Mouse (Mus musculus) cerebellum, adult 18-20 months (tissue): ENCODE results near the gene Bloc1s3.
A peak's percentile ranks its signal among the peaks of the same experiment; 100 is the strongest.
"Not testable (repeated sequence)": the region's sequence is repeated elsewhere in the genome, so short reads cannot be mapped to it uniquely, and the experiment has no call there.

Experiments used
- DNase-seq, 2 experiments: peaks; one replicate each; pipeline ENCODE4 v3.0.0; 2021

Bloc1s3 gene

GRCm38 (mm10) chr7:19512353-19512752 lies 4.2 kb upstream of the Bloc1s3 start:
- no peak for DNase-seq

- DNase-seq = not testable (repeated sequence)
Measured at GRCm38 (mm10) chr7:19511934-19512333, 3.8 kb upstream of the Bloc1s3 start.

DNA sequence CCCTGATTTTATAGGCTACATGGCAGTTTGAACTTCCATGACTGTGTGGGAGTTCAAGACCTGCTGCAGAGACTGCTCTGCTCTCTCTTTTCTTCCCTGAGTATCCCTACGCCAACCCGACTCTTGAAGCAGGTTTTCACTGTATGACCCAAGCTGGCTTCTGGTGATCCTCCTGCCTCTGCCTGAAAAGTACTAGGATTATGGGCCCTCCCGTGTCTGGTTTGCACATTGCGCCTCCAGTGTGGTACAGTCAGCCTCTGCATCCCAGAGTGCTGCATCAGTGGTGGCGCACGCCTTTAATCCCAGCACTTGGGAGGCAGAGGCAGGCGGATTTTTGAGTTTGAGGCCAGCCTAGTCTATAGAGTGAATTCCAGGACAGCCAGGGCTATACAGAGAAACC lies 1.6 kb upstream of the Bloc1s3 start:
- DNase-seq = no peak

- DNase-seq = no peak
Measured at GRCm38 (mm10) chr7:19508924-19509568, 879 bp upstream of the Bloc1s3 start.

- no peak for DNase-seq
Measured at GRCm38 (mm10) chr7:19507612-19507981, 570 bp downstream of the Bloc1s3 start.

GRCm38 (mm10) chr7:19506969-19507611 lies 1.1 kb downstream of the Bloc1s3 start:
- DNase-seq = peak; percentile 31 to 55

DNA sequence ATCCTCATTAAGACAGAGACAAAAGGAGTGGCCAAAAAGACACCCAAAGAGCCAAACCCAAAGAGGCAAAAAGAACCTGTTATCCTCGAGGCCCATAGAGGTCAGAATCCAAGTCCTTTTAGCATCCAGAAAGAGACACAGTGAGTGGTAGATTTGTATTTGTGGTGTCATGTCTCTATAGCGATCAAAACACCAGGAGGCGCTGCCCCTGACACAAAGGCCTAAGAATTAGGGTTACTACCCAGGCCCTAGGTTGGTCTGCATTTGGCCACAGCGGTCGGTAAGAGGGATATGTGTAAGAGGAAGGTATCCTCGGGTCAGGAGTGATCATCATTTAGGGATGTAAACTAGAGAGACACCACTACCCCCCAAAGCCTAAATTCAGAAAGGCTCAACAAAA lies 1.8 kb downstream of the Bloc1s3 start:
- no peak for DNase-seq

DNA sequence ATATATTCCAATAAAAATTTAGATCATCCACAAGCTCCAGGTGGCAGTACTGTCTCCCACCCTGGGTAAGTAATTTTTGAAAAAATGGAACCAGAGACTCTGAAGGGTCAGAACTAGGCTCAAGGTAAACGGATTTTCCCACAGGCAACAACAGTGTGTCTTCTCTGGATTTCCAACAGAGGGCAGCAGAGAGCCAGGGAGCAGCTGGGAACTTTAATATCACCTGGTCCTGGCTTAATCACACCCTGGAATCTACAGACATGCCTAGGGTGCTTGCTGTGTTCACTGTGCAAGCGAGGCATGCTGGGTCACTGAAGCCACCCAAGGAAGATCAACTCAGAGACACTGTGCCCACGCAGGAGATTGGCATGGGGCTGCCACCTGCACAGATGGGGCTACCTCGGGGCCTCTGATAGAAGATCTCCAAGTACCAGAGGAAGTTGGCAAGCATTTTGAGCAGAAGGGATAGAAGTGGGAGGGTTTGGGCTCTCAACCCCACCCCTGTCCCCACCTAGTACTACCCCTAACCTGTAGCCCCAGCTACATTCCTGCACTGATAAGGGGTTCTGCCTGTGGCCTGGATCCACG lies 4.6 kb downstream of the Bloc1s3 start:
- DNase-seq = peak; percentile 67 to 71

- no peak for DNase-seq
Measured at GRCm38 (mm10) chr7:19501658-19502057, 6.5 kb downstream of the Bloc1s3 start.

- no peak for DNase-seq
Measured at GRCm38 (mm10) chr7:19500420-19501363, 7.5 kb downstream of the Bloc1s3 start.

GRCm38 (mm10) chr7:19498326-19498725 lies 9.8 kb downstream of the Bloc1s3 start:
- no peak for DNase-seq

- DNase-seq = no peak
Measured at GRCm38 (mm10) chr7:19496214-19496555, 12.0 kb downstream of the Bloc1s3 start.

DNA sequence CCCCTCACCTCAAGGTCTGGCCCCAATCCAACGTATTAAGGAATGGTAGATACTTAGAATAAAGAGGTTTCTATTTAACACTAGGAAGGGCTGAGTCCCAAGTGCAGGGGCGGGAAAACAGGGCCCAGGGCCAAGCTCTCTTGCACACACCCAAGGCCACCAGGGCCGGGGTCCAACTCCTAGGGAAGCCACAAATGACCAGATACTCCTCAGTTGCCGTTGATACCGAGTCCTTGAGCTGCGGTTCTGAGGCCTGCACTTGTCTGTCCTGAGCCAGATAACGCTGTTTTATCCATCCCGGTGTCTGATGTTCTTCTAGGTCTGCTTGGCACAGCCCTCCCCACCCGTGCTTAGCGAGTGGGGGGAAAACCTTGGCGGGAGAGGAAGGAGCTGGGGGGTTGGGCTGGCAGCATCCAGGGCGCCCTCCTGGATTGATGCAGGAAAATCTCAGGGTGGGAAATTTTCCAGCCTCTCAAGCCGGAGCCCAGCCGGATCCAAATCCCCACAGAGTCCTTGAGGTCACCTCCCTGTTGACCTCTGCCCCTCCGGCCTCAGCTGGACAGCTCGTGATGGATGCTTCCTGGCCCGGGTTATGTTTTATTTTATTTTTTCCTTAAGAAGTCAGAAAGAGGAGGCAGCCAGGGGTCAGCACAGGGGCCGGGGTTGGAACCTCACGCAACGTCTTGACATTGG lies 12.5 kb downstream of the Bloc1s3 start:
- no peak for DNase-seq

DNA sequence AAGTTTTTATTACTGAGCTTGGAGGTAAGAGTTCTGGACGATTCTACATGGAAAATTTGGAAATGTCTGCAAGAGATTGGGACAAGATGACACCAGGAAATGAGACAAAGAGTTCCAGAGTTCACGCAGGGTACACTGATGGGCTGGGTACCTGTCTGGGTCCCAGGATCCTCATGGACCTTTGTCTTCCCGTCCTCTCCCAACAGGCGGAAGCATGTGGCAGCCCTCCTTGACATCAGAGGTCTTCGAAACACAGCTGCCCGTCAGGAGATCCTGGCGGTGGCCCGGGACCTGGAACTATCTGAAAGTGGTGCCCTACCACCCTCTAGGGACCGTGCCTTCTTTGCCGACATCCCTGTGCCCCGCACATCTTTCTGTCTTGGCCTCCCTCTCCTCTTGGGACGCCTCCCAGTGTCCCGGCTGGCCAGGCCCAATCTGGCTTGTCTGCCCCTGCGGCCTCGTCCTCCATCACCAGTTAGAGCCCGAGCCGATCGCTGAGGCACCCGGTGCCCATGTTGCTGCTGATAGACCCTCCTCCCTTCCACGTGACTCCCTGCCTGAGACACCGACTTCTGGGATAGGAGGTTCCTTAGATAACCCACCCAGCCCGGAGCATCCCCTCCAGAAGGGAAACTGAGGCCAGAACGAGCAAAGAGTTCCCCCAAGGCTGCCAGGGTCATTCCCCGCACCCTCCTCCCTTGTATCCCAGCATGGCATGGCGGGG lies 13.3 kb downstream of the Bloc1s3 start:
- DNase-seq = no peak

DNA sequence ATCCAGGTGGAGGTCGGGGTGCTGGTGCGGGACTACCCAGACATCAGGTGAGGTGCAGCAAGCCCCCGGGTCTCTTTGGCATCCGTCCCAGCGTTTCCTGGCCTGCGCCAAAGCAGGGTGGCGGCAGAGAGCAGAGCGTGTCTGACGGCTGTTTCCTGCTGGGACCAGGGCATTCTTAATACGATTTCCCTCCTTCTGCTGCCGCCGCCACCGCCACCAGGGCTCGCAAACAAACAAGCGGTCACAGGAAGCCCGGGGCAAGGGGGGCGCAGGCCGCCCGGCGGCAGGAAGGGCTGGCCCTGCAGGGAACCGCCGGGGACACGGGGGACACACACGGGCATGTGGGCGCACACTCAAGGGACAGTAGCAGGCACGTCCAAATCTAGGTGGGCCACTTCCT lies 16.4 kb downstream of the Bloc1s3 start:
- no peak for DNase-seq

GRCm38 (mm10) chr7:19489525-19489924 lies 18.6 kb downstream of the Bloc1s3 start:
- no peak for DNase-seq

DNA sequence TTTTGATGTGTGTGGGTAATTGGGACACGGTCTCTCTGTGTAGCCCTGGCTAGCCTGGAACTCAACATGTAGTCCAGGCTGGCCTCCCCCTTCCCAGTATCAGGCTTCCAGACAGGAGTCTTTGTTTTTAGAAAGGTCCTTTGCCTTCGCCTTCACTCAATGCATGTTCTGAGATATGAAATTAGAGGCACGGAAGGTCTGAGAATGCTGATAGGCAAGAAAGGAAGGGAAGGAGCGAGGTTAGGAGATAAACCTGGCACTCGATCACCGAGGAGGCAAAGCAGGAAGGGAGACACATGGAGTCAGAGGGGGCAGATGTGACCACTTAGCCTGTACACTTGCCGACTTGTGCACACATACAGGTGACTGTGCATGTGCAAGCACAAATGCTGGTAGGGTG lies 21.6 kb downstream of the Bloc1s3 start:
- no peak for DNase-seq

DNA sequence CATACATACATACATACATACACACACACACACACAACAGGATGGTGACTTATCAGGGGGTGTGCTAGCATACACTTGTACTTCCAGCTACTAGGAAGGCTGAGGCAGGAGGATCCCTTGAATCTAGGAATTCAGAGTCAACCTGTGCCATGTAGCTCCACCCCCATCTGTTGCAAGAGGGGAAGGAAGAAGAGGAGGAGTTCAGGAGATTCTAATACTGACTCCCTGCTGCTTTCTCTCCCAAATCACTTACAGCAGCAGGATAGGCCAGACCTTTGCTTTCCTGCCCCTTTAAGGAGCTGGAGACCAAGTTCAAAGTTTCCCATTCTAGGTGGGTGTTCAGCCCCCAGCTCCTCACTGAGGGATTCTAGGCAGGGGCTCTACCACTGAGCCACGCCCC lies 22.7 kb downstream of the Bloc1s3 start:
- DNase-seq = no peak

DNA sequence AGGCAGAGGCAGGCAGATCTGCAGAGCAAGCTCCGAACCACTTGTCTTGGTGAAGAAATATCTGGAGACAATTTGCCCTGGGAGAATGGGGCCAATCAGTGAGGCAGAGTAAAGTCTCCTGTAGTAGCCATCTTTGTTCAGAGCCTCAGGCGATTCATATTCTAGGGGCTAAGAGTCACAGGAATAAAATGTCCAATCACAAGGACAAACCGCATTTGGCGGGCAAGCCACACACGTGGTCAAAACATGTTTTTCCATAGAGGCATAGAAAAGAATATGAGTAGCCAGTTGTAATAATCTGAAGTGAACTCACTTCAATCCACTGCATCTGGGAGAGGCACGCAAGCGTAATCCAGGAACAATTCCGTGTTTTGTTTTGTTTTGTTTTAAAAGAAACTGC lies 24.9 kb downstream of the Bloc1s3 start:
- DNase-seq = no peak

DNA sequence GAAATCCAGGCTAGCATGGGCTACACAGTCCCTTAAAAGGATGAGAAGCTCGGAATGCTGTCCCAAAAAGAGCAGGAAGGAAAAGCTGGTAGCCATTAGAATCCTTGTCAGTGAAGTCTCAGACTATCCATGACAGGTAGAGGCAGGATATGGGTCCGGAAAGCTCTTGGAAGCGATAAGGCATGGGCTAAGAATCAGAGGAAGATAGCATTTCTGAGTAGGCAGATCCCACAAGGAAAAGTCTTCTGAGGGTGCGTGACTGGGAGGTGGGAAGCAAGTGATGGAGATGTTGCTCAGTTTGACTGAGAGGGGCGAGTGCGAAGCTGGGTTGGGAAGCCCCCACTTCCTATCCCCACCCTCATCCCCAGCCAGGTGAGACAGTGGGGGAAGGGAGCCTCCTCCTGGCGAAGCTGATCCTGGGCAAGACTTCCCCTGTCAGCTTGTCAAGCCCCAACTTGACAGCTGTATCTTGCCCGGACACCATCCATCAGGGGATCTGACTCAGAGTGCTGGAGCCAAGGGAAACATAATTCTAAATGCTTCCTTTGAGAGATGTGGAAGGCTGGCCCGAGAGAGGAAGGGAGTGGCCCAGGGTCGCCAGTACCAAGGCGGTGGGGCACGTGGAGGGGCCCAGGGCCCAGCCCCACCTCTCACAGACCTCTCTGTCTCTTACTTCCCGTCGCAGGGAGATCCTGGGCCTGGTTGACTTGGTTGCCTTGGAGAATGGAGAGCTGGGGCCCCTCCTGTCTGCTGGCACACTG lies 30.4 kb downstream of the Bloc1s3 start:
- DNase-seq = no peak

GRCm38 (mm10) chr7:19477084-19477483 lies 31.1 kb downstream of the Bloc1s3 start:
- no peak for DNase-seq
